Mouse (Mus musculus) duodenum, adult 2 months (tissue): ENCODE results near the gene Unc80. TPM values are rescaled to one million over a fixed set of nuclear protein-coding genes. Genes with fewer than 3 reads are reported as not detected.

Source experiments
- polyA plus RNA-seq: library from polyadenylated mRNA; depleted of rRNA; stranded (reverse); fragments of >200 nt; gene quantifications from 2 replicates; pipeline ENCODE4 v1.2.3, GENCODE M21; 2012; ENCODE audit warnings: low replicate concordance; rRNA removed

The Unc80 gene
- polyA plus RNA-seq = 0.09 and 0.14 TPM in 2 replicates

DNA sequence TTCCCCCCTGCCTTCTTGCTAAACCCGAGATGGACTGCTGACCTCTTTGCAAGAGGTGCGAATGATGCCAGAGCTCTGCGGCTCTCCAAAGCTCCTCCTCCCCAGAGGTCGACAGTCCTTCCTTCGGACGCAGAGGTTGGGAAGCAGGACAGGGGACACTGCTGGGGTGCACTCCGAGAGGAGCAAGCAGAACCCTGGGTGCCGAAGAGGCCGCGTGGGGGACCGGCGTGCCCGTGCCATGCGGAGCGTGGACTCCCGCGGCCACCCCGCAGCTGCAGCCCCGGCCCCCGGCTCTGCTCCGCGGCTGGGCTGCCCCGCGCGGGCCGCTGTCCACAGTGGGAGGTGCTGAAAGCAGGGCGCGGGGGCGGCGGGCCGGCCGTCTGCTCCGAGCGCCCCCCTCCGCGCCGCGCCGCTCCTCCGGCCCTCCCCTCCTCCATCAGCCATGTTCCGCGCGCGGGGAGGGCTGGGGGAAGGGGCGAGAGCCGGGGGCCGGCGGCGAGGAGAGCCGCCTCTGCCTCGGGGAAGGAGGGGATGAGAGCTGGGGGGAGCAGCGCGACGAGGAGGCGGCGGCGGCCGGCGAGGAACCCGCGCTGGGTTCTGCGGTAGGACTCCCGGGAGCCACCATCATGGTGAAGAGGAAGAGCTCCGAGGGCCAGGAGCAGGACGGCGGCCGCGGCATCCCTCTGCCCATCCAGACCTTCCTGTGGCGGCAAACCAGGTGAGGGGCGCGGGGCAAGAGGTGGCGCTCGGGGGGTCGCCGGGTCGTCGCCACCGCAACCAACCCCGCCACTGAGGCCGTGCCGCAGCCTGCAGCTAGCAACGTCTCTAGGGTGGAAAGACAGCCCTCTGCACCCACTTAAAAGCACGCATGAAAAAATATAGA lies at the start of gene Unc80:
TSS of gene Unc80 (plus strand) at position 547 of the 883 bp plus-strand sequence.

GRCm38 (mm10) chr1:66700693-66701575 lies 232.8 kb downstream of the Unc80 start, which contains the start of gene Rpe:
Gene Rpe, plus strand, starts transcription at chr1:66700831.

Other genes with a start within 250 kb of the Unc80 start
- gene Rpe, start 232.5 kb downstream of the Unc80 start, polyA plus RNA-seq = 12.8 and 15.7 TPM in 2 replicates